Mouse (Mus musculus): ENCODE measurements around the gene Clmn. TPM values are rescaled to one million over a fixed set of nuclear protein-coding genes. Genes with fewer than 3 reads are reported as not detected.

Clmn gene
- total and polyA plus RNA-seq, 3 experiments = 1.0 to 3.2 (median 2.5) TPM

GRCm38 (mm10) chr12:104908024-104908781, 43.3 kb upstream of the Clmn start:
- intact Hi-C loops (cut with DNase I) = no loop called here
- no peaks in the 10 kb centered on the region for H3K27me3 ChIP-seq (ENCODE audit: control insufficient read depth, insufficient read depth, low read length)
- H3K4me3 ChIP-seq = no peak overlapping the region
- 25% methylated on average over 15 of the region's 15 CpGs for WGBS
- no peak for DNase-seq
- no peaks in the 10 kb centered on the region for H3K4me1 ChIP-seq (ENCODE audit: control insufficient read depth, insufficient read depth, low read length)
- no peaks in the 10 kb centered on the region for H3K36me3 ChIP-seq (ENCODE audit: control insufficient read depth, insufficient read depth, low read length)
- H3K27ac ChIP-seq = no peak overlapping the region
- TF ChIP-seq POLR2A (IDR thresholded peaks at IDR 0.05; ENCODE audit: insufficient read depth, low read depth, low read length) = no peak
- TF ChIP-seq EP300 (IDR thresholded peaks at IDR 0.05; ENCODE audit: insufficient read depth, low read depth, low read length) = no peak
- no peak for TF ChIP-seq CTCF (IDR thresholded peaks at IDR 0.05)
- H3K9ac ChIP-seq (ENCODE audit: low read depth, low read length) = no peak overlapping the region
- H3K79me2 ChIP-seq (replicated peaks; ENCODE audit: control insufficient read depth, insufficient read depth, low read length) = no peaks in the 10 kb centered on the region

- Histone ChIP-seq H3K4me1 (ENCODE audit: control insufficient read depth, insufficient read depth, low read length) (no peaks in the 10 kb centered on the region), H3K36me3 (ENCODE audit: control insufficient read depth, insufficient read depth, low read length) (no peaks in the 10 kb centered on the region), H3K4me3 (no peak overlapping the region), H3K27ac (no peak overlapping the region), H3K79me2 (replicated peaks; ENCODE audit: control insufficient read depth, insufficient read depth, low read length) (no peaks in the 10 kb centered on the region), H3K9ac (ENCODE audit: low read depth, low read length) (no peak overlapping the region), H3K27me3 (ENCODE audit: control insufficient read depth, insufficient read depth, low read length) (no peaks in the 10 kb centered on the region)
- no peak for DNase-seq
- WGBS = 82% methylated on average over 2 of the region's 2 CpGs
- no peak for TF ChIP-seq CTCF (IDR thresholded peaks at IDR 0.05)
- no peak for TF ChIP-seq EP300 (IDR thresholded peaks at IDR 0.05; ENCODE audit: insufficient read depth, low read depth, low read length)
- TF ChIP-seq POLR2A (IDR thresholded peaks at IDR 0.05; ENCODE audit: insufficient read depth, low read depth, low read length) = no peak
- intact Hi-C loops (cut with DNase I) = no loop called here
These were observed 42.3 kb upstream of the Clmn start for GRCm38 (mm10) chr12:104907133-104907532.

GRCm38 (mm10) chr12:104904138-104904537, 39.3 kb upstream of the Clmn start:
- intact Hi-C loops (cut with DNase I) = no loop called here
- Histone ChIP-seq H3K27ac (no peak overlapping the region), H3K79me2 (replicated peaks; ENCODE audit: control insufficient read depth, insufficient read depth, low read length) (no peaks in the 10 kb centered on the region), H3K36me3 (ENCODE audit: control insufficient read depth, insufficient read depth, low read length) (no peaks in the 10 kb centered on the region), H3K27me3 (ENCODE audit: control insufficient read depth, insufficient read depth, low read length) (no peaks in the 10 kb centered on the region), H3K9ac (ENCODE audit: low read depth, low read length) (no peak overlapping the region), H3K4me3 (no peak overlapping the region), H3K4me1 (ENCODE audit: control insufficient read depth, insufficient read depth, low read length) (no peaks in the 10 kb centered on the region)
- TF ChIP-seq EP300 (IDR thresholded peaks at IDR 0.05; ENCODE audit: insufficient read depth, low read depth, low read length) = no peak
- no peak for TF ChIP-seq CTCF (IDR thresholded peaks at IDR 0.05)
- TF ChIP-seq POLR2A (IDR thresholded peaks at IDR 0.05; ENCODE audit: insufficient read depth, low read depth, low read length) = no peak
- DNase-seq = no peak
- WGBS = 25% methylated on average over 5 of the region's 5 CpGs

GRCm38 (mm10) chr12:104902392-104903053, 37.6 kb upstream of the Clmn start:
- intact Hi-C loops (cut with DNase I) = no loop called here
- 74% methylated on average over 13 of the region's 13 CpGs for WGBS
- DNase-seq = no peak
- TF ChIP-seq POLR2A (IDR thresholded peaks at IDR 0.05; ENCODE audit: insufficient read depth, low read depth, low read length) (no peak), CTCF (IDR thresholded peaks at IDR 0.05) (no peak)
- Histone ChIP-seq H3K4me3 (no peak overlapping the region), H3K27me3 (ENCODE audit: control insufficient read depth, insufficient read depth, low read length) (no peaks in the 10 kb centered on the region), H3K4me1 (ENCODE audit: control insufficient read depth, insufficient read depth, low read length) (no peaks in the 10 kb centered on the region), H3K9ac (ENCODE audit: low read depth, low read length) (no peak overlapping the region), H3K79me2 (replicated peaks; ENCODE audit: control insufficient read depth, insufficient read depth, low read length) (no peaks in the 10 kb centered on the region), H3K36me3 (ENCODE audit: control insufficient read depth, insufficient read depth, low read length) (no peaks in the 10 kb centered on the region), H3K27ac (no peak overlapping the region)

- Histone ChIP-seq H3K79me2 (replicated peaks; ENCODE audit: control insufficient read depth, insufficient read depth, low read length) (no peaks in the 10 kb centered on the region), H3K9ac (ENCODE audit: low read depth, low read length) (no peak overlapping the region), H3K36me3 (ENCODE audit: control insufficient read depth, insufficient read depth, low read length) (no peaks in the 10 kb centered on the region), H3K4me1 (ENCODE audit: control insufficient read depth, insufficient read depth, low read length) (no peaks in the 10 kb centered on the region), H3K4me3 (no peak overlapping the region), H3K27me3 (ENCODE audit: control insufficient read depth, insufficient read depth, low read length) (no peaks in the 10 kb centered on the region), H3K27ac (no peak overlapping the region)
- intact Hi-C loops (cut with DNase I) = no loop called here
- no peak for DNase-seq
- 65% methylated on average over 8 of the region's 8 CpGs for WGBS
- TF ChIP-seq CTCF (IDR thresholded peaks at IDR 0.05) (no peak), EP300 (IDR thresholded peaks at IDR 0.05; ENCODE audit: insufficient read depth, low read depth, low read length) (no peak), POLR2A (IDR thresholded peaks at IDR 0.05; ENCODE audit: insufficient read depth, low read depth, low read length) (no peak)
These were observed 36.4 kb upstream of the Clmn start for GRCm38 (mm10) chr12:104901320-104901719.

GRCm38 (mm10) chr12:104899835-104900234, 35.0 kb upstream of the Clmn start:
- intact Hi-C loops (cut with DNase I) = loop anchor here (5.0 kb wide), 1 partner anchor 53 kb away; no protein-coding TSS in a partner anchor
- peak in 1 of 2 experiments; percentile 26 for DNase-seq
- WGBS = 50% methylated on average over 3 of the region's 3 CpGs
- H3K36me3 ChIP-seq (ENCODE audit: control insufficient read depth, insufficient read depth, low read length) = no peaks in the 10 kb centered on the region
- no peak overlapping the region for H3K9ac ChIP-seq (ENCODE audit: low read depth, low read length)
- TF ChIP-seq EP300 (IDR thresholded peaks at IDR 0.05; ENCODE audit: insufficient read depth, low read depth, low read length) (no peak), POLR2A (IDR thresholded peaks at IDR 0.05; ENCODE audit: insufficient read depth, low read depth, low read length) (no peak), CTCF (IDR thresholded peaks at IDR 0.05) (no peak)
- no peak overlapping the region for H3K4me3 ChIP-seq
- H3K4me1 ChIP-seq (ENCODE audit: control insufficient read depth, insufficient read depth, low read length) = no peaks in the 10 kb centered on the region
- H3K79me2 ChIP-seq (replicated peaks; ENCODE audit: control insufficient read depth, insufficient read depth, low read length) = no peaks in the 10 kb centered on the region
- H3K27ac ChIP-seq = no peak overlapping the region
- H3K27me3 ChIP-seq (ENCODE audit: control insufficient read depth, insufficient read depth, low read length) = no peaks in the 10 kb centered on the region

Data from heart, adult 2 months (tissue).